Mouse (Mus musculus): ENCODE measurements around the gene Pole3. TPM values are rescaled to one million over a fixed set of nuclear protein-coding genes. Genes with fewer than 3 reads are reported as not detected.

Pole3 gene
- polyA plus RNA-seq, 1 experiment from 2014 or later = 55.5 TPM

DNA sequence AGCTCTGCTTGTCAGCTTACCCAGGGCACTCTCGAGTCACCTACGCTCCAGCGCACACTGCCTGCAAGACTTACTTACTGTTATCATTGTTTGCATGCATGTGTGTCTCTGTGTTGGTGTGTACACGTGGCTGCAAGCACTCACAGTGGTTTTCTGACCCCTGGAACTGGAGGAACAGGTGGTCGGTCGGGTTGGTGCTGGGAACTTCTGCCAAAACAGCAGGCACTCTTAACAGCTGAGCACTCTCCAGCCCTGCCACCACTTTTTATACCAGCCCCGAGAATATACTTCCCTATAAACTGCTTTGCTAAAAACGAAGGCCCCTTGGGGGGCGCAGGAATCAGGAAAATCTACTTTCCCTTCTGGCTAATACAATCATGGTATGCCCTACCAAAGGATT lies 30.6 kb downstream of the Pole3 start:
- 61% methylated on average over 9 of the region's 9 CpGs for WGBS
- Histone ChIP-seq H3K9me3 (ENCODE audit: control insufficient read depth, low read length) (no peaks in the 10 kb centered on the region), H3K9ac (ENCODE audit: low read length) (no peak overlapping the region), H3K27me3 (ENCODE audit: control insufficient read depth, insufficient read depth, low read length) (no peaks in the 10 kb centered on the region), H3K36me3 (ENCODE audit: control insufficient read depth, insufficient read depth, low read length) (peaks cover 4% of the 10 kb centered on the region; the same call in 1 of the 2 replicates), H3K27ac (replicated peaks) (no peak overlapping the region), H3K4me2 (replicated peaks; ENCODE audit: low read depth) (no peak overlapping the region), H3K4me1 (replicated peaks; ENCODE audit: control insufficient read depth, insufficient read depth) (peaks cover 3% of the 10 kb centered on the region; the same call in 1 of the 2 replicates), H3K4me3 (ENCODE audit: low read depth, low read length) (no peak overlapping the region)
- no peak for DNase-seq (ENCODE audit: low spot score)
- TF ChIP-seq EP300 (optimal IDR thresholded peaks at IDR 0.05) (no peak), CTCF (IDR thresholded peaks at IDR 0.05; ENCODE audit: low read depth) (no peak)
- no peak for ATAC-seq (ENCODE audit: low FRiP score, low TSS enrichment)

DNA sequence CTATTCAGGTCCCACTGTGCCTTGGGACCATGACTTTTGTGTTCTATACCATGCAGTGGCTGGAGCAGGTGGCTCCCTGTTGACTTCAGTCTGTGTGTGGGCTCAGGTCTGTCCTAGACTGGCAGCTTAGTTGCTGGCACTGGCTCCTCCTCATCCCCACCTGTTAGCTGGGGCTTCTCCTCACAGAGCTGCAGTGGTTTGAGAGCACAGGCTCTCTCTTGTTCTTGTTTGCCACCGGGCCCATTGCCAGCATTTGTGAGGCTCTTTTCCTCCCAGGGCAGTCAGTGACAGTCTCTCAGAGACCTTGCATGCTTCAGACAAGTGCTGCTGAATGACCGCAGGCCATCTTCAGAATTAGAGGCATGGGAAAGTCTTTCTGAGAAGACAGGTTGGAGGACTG lies 32.2 kb downstream of the Pole3 start:
- Histone ChIP-seq H3K27me3 (ENCODE audit: control insufficient read depth, insufficient read depth, low read length) (no peaks in the 10 kb centered on the region), H3K4me1 (replicated peaks; ENCODE audit: control insufficient read depth, insufficient read depth) (peaks cover 3% of the 10 kb centered on the region; the same call in 1 of the 2 replicates), H3K4me2 (replicated peaks; ENCODE audit: low read depth) (no peak overlapping the region), H3K27ac (replicated peaks) (no peak overlapping the region), H3K4me3 (ENCODE audit: low read depth, low read length) (no peak overlapping the region), H3K9ac (ENCODE audit: low read length) (no peak overlapping the region), H3K36me3 (ENCODE audit: control insufficient read depth, insufficient read depth, low read length) (no peaks in the 10 kb centered on the region), H3K9me3 (ENCODE audit: control insufficient read depth, low read length) (no peaks in the 10 kb centered on the region)
- TF ChIP-seq CTCF (IDR thresholded peaks at IDR 0.05; ENCODE audit: low read depth) (no peak), EP300 (optimal IDR thresholded peaks at IDR 0.05) (no peak)
- no peak for DNase-seq (ENCODE audit: low spot score)
- no peak for ATAC-seq (ENCODE audit: low FRiP score, low TSS enrichment)
- WGBS = 82% methylated on average over 2 of the region's 2 CpGs

DNA sequence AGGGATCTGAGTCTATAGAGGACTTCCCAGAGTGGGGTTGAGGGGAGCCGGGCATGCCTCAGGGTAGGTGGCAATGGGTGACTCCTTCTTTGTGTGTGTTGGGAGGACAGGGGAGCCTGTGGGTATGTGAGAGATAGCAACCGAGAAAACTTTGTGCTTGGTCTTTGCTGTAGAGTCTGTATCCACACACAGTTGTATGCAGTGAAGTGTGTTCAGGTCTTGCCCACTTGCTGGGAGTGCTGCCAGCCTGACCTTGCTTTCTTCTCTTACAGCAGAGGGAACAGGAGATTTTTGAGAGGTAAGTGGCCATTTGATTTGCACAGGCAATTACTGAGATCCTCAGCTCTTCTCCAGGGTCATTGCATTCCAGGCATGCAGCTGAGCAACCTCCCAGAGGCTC lies 37.0 kb downstream of the Pole3 start:
- Histone ChIP-seq H3K36me3 (ENCODE audit: control insufficient read depth, insufficient read depth, low read length) (no peaks in the 10 kb centered on the region), H3K27me3 (ENCODE audit: control insufficient read depth, insufficient read depth, low read length) (no peaks in the 10 kb centered on the region), H3K9me3 (ENCODE audit: control insufficient read depth, low read length) (no peaks in the 10 kb centered on the region), H3K9ac (ENCODE audit: low read length) (no peak overlapping the region), H3K4me2 (replicated peaks; ENCODE audit: low read depth) (no peak overlapping the region), H3K4me3 (ENCODE audit: low read depth, low read length) (no peak overlapping the region), H3K27ac (replicated peaks) (no peak overlapping the region), H3K4me1 (replicated peaks; ENCODE audit: control insufficient read depth, insufficient read depth) (no peaks in the 10 kb centered on the region)
- TF ChIP-seq CTCF (IDR thresholded peaks at IDR 0.05; ENCODE audit: low read depth) (no peak), EP300 (optimal IDR thresholded peaks at IDR 0.05) (no peak)
- no peak for ATAC-seq (ENCODE audit: low FRiP score, low TSS enrichment)
- no peak for DNase-seq (ENCODE audit: low spot score)
- 90% methylated on average over 2 of the region's 2 CpGs for WGBS

DNA sequence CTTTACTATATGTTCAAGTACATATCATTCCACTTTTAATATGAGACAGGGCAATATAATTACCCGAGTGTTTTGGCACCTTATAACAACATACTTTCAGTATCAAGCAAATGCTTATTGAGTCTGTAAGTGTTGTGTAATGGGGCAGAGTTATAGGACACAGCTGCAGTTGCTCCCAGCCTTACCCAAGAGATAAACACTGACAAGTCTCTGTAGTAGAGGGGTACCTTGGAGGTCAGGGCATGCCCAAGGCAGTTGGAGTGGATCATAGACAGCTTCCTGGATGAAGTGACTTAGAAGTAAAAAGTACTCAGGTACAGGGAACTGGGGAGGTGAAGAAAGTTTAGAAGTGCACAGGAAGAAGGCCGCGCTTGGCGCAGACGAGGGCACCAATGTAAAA lies 37.7 kb downstream of the Pole3 start:
- DNase-seq (ENCODE audit: low spot score) (no peak), ATAC-seq (ENCODE audit: low FRiP score, low TSS enrichment) (no peak)
- WGBS = 81% methylated on average over 5 of the region's 5 CpGs
- Histone ChIP-seq H3K36me3 (ENCODE audit: control insufficient read depth, insufficient read depth, low read length) (no peaks in the 10 kb centered on the region), H3K4me2 (replicated peaks; ENCODE audit: low read depth) (no peak overlapping the region), H3K27me3 (ENCODE audit: control insufficient read depth, insufficient read depth, low read length) (no peaks in the 10 kb centered on the region), H3K9me3 (ENCODE audit: control insufficient read depth, low read length) (no peaks in the 10 kb centered on the region), H3K4me1 (replicated peaks; ENCODE audit: control insufficient read depth, insufficient read depth) (no peaks in the 10 kb centered on the region), H3K9ac (ENCODE audit: low read length) (no peak overlapping the region), H3K4me3 (ENCODE audit: low read depth, low read length) (no peak overlapping the region), H3K27ac (replicated peaks) (no peak overlapping the region)
- TF ChIP-seq EP300 (optimal IDR thresholded peaks at IDR 0.05) (no peak), CTCF (IDR thresholded peaks at IDR 0.05; ENCODE audit: low read depth) (no peak)

DNA sequence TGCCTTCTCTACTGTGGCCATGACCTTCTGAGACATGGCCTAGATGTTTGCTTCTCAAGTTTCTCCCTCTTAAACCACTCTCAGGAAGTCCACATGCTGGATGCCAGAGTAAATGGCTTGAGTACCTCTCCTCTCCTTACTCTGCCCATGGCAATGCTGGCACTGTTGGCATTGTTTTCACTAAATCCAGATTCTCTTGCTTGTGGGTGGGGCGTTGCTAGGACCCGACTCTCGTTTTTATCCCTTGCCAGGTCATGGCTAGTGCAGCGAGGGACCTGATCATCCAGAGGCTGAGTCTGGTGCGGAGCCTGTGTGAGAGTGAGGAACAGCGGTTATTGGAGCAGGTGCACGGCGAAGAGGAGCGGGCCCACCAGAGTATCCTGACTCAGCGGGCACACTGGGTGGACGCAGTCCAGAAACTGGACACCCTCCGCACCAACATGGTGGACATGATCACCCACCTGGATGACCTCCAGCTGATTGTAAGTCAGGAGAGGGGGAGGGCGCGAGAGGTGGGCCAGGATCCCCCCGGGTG lies 38.6 kb downstream of the Pole3 start:
- H3K9me3 ChIP-seq (ENCODE audit: control insufficient read depth, low read length) = no peaks in the 10 kb centered on the region
- no peak overlapping the region for H3K9ac ChIP-seq (ENCODE audit: low read length)
- H3K27me3 ChIP-seq (ENCODE audit: control insufficient read depth, insufficient read depth, low read length) = no peaks in the 10 kb centered on the region
- ATAC-seq (ENCODE audit: low FRiP score, low TSS enrichment) (no peak), DNase-seq (ENCODE audit: low spot score) (no peak)
- H3K4me2 ChIP-seq (replicated peaks; ENCODE audit: low read depth) = no peak overlapping the region
- no peak for TF ChIP-seq EP300 (optimal IDR thresholded peaks at IDR 0.05)
- no peak for TF ChIP-seq CTCF (IDR thresholded peaks at IDR 0.05; ENCODE audit: low read depth)
- H3K36me3 ChIP-seq (ENCODE audit: control insufficient read depth, insufficient read depth, low read length) = no peaks in the 10 kb centered on the region
- 93% methylated on average over 15 of the region's 15 CpGs for WGBS
- H3K4me3 ChIP-seq (ENCODE audit: low read depth, low read length) = no peak overlapping the region
- H3K4me1 ChIP-seq (replicated peaks; ENCODE audit: control insufficient read depth, insufficient read depth) = no peaks in the 10 kb centered on the region
- no peak overlapping the region for H3K27ac ChIP-seq (replicated peaks)

DNA sequence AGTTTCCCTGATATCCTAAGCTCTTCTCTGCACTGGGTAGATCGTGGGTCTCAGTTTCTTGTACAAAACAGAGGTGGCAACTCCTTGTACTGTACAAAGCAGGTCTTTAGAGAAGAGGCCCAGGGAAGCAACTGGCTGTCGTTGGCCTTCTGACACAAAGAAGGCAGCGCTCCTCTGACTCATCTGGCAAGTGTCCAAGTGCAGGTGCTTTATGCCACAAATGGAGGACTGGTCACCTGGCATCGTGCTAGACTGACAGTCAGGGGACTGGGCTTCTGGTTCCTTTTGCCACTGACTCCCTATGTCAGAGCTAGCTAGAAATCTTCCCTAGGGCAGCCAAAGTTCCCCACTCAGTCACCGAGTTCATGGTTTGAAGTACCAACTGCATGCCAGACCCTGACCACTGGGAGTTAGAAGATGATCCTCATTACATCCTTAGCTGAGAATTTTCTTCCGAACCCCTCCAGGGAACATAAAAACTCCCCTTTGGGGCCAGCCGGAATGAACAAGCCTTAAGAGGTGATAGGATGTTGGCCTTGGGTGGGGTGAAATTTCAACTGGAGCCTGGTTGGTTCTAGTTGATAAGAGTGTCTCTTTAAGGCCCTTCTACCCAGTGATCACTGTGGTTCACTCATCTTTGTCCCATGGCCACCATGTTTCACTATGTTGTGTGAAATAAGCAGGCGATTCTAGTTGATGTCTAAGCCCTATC lies 39.3 kb downstream of the Pole3 start:
- no peaks in the 10 kb centered on the region for H3K36me3 ChIP-seq (ENCODE audit: control insufficient read depth, insufficient read depth, low read length)
- no peaks in the 10 kb centered on the region for H3K9me3 ChIP-seq (ENCODE audit: control insufficient read depth, low read length)
- H3K27me3 ChIP-seq (ENCODE audit: control insufficient read depth, insufficient read depth, low read length) = no peaks in the 10 kb centered on the region
- 68% methylated on average over 8 of the region's 8 CpGs for WGBS
- DNase-seq (ENCODE audit: low spot score) = peak; percentile 76
- no peak overlapping the region for H3K9ac ChIP-seq (ENCODE audit: low read length)
- peak; percentile 65 for ATAC-seq (ENCODE audit: low FRiP score, low TSS enrichment)
- no peak overlapping the region for H3K4me2 ChIP-seq (replicated peaks; ENCODE audit: low read depth)
- H3K27ac ChIP-seq (replicated peaks) = peak overlapping the region; percentile 73
- no peak for TF ChIP-seq EP300 (optimal IDR thresholded peaks at IDR 0.05)
- no peak for TF ChIP-seq CTCF (IDR thresholded peaks at IDR 0.05; ENCODE audit: low read depth)
- no peak overlapping the region for H3K4me3 ChIP-seq (ENCODE audit: low read depth, low read length)
- H3K4me1 ChIP-seq (replicated peaks; ENCODE audit: control insufficient read depth, insufficient read depth) = peaks cover 3% of the 10 kb centered on the region; the same call in 1 of the 2 replicates

Data from stomach, postnatal 0 days (tissue).